Mouse (Mus musculus) thymus, postnatal 4 days (tissue): ENCODE measurements around the gene P3h4.
"Not testable (repeated sequence)": the region's sequence is repeated elsewhere in the genome, so short reads cannot be mapped to it uniquely, and the experiment has no call there.

Experiments
- DNase-seq: peaks from one replicate; pipeline ENCODE4 v3.0.0; 2021

P3h4 gene

DNA sequence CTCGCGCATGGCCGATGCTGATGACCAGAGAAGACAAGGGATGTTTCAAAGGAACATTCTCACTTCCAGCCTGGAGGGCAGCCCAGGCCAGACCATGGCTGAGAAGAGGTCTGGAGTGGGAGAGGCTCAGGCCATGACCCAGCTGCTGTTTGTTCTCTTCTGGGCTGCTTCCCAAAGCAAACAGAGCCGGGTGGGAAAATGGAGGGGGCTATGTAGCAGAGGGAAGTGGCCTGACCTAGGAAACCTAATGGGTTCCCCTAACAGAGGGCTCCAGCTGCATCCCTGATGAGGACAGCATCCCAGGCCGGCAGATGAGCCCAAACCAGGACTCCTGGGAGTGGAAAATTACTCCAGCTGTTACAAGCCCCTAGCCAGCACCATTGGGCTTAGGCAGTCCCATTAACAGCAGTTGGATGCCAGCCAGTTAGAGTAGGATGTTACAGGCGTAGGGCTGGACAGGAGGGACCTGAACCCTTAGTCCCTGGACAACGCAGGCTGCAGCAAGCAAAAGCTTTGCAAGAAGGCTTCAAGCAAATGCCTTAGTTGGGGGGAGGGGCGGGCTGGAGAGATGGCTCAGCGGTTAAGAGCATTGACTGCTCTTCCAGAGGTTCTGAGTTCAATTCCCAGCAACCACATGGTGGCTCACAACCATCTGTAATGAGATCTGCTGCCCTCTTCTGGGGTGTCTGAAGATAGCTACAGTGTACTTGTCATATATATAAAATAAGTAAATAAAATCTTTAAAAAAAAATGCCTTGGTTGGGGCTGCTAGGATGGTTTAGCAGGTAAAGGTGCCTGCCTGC, 23.4 kb downstream of the P3h4 start:
- no peak for DNase-seq

DNA sequence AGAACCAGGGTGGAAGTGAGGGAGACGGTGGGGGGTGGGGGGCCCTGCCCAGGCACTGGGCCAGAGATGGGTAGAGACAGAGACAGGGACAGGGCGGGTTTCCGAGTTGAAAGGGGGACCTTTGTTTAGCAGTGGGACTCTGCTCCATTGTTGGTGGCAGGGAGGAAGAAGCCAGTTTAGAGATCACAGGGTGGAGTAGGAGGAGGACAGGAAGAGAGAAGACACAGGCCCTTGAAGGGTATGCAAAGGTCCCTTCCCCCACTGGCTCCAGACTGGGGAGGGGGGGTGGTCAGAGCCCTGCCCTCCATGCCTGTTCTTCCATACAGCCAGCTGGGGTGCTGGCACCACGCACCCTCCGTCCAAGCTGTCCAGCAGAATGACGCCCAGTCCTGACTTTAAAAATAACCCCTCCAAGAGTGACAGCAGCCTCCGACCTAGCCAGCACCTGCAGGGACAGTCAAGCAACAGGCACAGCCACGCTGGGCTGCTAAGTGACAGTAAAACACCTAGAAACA, 24.6 kb downstream of the P3h4 start:
- DNase-seq: no peak

- no peak for DNase-seq
Observed at GRCm38 (mm10) chr11:100388588-100388987, 26.0 kb downstream of the P3h4 start.

DNA sequence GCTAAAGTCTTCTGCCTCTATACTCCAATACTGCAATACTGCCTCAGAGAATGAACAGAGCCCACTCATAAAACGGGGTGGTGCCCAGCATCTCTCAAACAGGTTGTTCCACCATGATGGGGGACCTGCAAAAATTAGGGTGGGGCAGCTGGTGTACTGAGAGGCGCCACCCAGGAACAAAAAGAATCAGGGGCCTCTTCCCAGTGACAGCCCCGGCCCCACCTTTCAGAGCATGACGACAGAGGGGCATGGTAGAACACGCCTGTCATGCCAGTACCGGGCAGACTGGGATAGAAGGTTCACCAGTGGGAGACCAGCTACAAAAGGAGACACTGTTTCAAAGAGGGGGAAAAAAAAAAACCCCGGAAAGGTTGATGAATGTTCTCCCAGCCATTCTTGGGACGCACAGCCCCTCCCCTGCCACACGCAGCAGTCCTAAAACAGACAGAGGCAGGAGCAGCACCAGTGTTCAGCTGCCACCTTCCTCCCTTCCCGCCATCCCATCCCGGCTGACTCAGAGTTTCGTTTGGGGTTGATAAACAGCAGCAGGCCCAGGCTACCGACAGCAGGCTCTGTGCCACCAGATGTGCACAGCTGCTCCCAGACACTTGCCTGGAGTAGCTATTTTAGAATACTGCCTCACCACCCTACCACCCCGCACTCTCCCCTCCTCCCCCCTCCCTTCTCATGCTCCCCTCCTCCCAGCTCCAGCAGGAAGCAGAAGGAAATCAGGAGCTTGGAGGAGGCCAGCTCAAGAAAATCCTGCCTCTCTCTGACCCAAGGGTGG, 26.9 kb downstream of the P3h4 start:
- no peak for DNase-seq

- no peak for DNase-seq
Observed at GRCm38 (mm10) chr11:100387111-100387510, 27.5 kb downstream of the P3h4 start.

- no peak for DNase-seq
Observed at GRCm38 (mm10) chr11:100386586-100386985, 28.1 kb downstream of the P3h4 start.

DNA sequence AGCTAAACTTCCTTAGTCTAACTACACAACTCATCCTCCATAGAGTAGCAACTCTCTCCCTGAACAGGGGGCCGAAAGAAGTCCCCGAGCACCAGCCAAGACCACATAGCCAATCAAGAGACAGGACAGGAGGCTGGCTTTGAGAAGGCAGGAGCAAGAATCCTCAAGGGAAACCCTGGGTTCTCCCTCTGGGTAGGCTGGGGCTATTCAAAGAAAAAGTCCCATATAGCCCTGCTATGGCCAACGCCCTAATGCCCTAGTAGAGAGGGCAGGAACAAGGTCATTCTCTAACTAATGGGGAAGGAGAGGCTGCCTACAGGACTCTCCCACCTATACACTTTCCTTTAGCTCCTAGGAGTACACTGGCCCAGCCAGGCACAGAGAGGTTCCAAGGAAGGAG, 29.6 kb downstream of the P3h4 start:
- DNase-seq: no peak

DNA sequence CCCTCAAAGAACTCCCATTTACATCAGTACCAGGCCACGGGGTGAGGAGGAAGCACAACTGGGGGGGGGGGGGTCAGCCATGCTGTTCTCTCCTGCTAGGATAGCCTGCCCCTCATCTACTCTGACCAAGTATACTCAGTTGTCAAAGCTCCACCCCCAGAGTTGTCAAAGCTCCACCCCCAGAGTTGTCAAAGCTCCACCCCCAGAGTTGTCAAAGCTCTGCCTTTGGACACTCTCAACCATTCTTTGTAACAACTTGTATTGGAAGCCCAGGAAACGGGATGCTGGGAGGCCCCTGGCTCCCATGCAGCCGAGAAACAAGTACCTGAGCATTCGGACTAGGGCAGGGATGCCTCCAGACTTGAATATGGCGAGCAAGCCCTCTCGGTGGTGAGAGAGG, 32.0 kb downstream of the P3h4 start:
- DNase-seq: no peak

GRCm38 (mm10) chr11:100379311-100379710, 35.3 kb downstream of the P3h4 start:
- no peak for DNase-seq

- DNase-seq: no peak
Observed at GRCm38 (mm10) chr11:100378446-100378845, 36.2 kb downstream of the P3h4 start.

DNA sequence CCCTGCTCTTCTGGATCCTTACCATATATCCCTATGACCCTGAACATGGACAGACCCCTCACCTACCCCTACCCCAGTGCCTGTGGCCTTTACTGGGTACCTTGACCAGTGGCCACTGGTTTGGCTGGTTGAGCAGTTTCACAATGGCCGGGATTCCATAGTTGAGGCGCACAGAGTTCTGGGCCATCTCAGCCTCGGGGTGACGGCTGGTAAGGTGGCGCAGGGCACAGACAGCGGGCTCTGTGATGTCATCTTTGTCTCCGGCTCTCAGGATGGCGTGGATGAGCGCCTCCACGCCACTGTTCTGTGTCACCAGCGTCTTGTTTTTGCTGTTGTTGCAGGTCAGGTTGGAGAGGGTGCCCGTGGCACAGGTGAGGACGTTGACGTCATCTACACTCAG, 36.6 kb downstream of the P3h4 start:
- no peak for DNase-seq

GRCm38 (mm10) chr11:100376746-100377389, 37.8 kb downstream of the P3h4 start:
- no peak for DNase-seq

- no peak for DNase-seq
Observed at GRCm38 (mm10) chr11:100376005-100376404, 38.6 kb downstream of the P3h4 start.

DNA sequence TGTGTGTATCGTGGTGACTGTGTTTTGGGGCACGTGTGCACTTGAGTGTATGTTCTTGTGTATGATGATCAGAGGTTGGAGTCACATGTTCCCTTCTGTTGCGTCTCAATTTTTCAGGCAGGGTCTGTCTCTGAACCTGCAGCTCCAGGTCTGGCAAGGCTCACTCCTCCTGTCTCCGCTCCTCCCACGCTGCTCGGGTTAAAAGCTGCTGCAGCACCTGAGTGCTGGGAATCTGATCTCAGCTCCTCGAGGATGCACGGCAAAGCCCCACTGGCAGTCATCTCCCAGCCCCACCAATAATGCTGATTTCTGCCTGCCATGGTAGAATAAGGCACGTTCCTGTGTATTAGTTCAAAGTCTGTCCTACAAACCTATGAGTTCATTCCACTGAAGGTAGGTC, 39.5 kb downstream of the P3h4 start:
- DNase-seq: no peak

DNA sequence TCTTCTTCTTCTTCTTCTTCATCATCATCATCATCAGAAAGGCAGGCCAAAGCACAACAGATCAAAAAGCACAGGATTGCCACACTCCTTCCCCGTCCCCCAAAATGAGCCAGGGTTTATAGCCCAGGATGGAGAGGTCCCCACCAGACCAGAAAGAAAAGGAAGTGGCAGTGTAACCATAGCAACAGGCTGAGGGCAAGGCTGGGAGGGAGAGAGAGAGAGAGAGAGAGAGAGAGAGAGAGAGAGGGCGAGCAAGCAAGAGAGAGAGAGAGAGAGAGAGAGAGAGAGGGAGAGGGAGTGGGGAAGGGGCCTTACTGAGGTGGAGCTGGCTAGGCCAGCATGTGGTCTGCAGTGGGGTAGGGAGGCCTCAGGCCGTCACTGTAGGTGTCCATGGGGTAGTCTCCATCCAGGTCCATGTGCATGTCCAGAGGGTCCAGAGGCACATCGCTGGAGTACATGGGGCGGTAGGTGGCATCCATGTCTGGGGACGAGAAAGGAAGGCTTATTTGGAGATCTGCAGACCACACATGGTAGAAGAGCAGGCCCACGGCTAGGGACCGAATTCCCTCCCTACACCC, 42.6 kb downstream of the P3h4 start:
- no peak for DNase-seq

DNA sequence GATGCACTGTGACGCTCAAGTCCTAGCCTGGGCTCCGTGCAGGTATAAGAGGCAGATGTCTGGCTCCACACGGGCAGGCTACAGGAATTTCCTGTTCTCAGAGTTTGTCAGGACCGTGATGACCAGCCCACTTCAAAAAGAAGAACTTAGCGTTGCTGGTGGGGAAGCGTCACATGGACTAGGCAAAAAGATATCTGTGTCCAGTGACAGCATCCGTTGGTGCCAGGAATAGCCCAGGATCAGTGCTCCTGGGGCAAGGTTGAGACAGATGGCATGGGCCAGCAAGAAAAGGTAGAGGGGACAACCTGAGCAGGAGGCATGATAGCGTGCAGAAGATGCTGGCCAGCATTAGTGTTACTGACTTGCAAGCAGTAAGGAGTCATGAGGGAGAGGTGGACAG, 44.8 kb downstream of the P3h4 start:
- no peak for DNase-seq

GRCm38 (mm10) chr11:100369145-100369544, 45.5 kb downstream of the P3h4 start:
- DNase-seq: no peak

DNA sequence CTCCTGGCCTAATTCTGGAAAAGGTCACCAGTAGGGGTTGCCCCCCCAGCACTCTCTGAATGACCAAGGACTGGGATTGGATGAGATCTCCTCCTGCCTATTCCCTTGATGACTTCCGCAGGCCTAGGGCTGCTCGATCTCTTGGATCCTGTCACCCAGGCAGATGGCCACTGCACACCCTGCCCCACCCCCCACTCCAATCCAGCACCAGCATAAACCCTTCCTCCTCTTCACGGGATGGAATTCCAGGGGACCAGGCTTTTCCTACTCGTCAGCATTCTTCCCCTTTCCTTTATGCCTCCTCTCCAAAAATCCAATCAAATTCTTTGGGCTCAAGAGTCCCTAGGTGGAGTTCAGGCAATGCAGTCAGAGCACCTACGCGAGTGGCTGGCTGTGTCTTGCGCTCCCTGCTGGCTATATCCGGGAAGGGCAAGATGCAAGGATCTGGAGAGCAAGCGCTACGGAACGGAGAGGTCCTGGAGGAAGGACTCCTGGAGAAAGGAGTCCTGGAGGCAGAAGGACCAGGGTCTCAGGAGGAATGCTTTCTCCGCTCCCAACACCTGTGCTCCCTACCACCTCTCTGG, 51.6 kb downstream of the P3h4 start:
- DNase-seq: peak; percentile 85

- peak; percentile 86 for DNase-seq
Observed at GRCm38 (mm10) chr11:100362209-100362978, 52.2 kb downstream of the P3h4 start.

GRCm38 (mm10) chr11:100361059-100361458, 53.6 kb downstream of the P3h4 start:
- not testable (repeated sequence) for DNase-seq

DNA sequence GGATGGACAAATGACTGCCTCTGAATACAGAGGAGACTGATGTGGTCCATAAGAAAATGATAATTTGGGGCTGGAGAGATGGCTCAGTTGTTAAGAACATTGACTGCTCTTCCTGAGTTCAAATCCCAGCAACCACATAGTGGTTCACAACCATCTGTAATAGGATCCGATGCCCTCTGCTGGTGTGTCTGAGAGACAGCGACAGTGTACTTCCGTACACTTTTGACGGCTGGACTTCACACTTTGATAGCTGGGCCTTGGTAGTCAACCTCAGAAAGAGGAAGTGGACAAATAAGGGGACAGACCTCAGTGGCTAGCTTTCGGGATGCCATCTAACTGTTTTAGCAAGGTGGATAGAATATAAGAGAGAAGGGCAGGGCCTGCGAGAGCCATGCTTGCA, 54.5 kb downstream of the P3h4 start:
- no peak for DNase-seq
